Mouse (Mus musculus) MEL (cell line): ENCODE measurements around the gene Corin. TPM values are rescaled to one million over a fixed set of nuclear protein-coding genes. Genes with fewer than 3 reads are reported as not detected.

Source experiments
- DNase-seq: peaks from one replicate; pipeline ENCODE4 v3.0.0; 2011; ENCODE audit warnings: low read depth, low spot score
- H3K27ac ChIP-seq: 2 replicates; pipeline ENCODE4 v1.5.1; 2012; ENCODE audit warnings: low read depth, mild to moderate bottlenecking, control low read depth, low read length, moderate library complexity; ENCODE audit not compliant: control insufficient read depth
- H3K27me3 ChIP-seq, 2 experiments: fragments of 150-350 bp in 1 of 2; sonication (generic) in 1 of 2; 2 replicates each; pipeline ENCODE4 v1.6.1; 2012; ENCODE audit warnings: low read length in 2 of 2, mild to moderate bottlenecking in 2 of 2, improper control_type of control experiment in 1 of 2, moderate library complexity in 1 of 2; ENCODE audit not compliant: insufficient read depth in 2 of 2, control insufficient read depth in 1 of 2
- H3K36me3 ChIP-seq, 2 experiments: 2 replicates each; pipeline ENCODE4 v1.6.1; 2012 to 2014; ENCODE audit warnings: low read length in 2 of 2, improper control_type of control experiment in 1 of 2, inconsistent platforms in 1 of 2, mild to moderate bottlenecking in 1 of 2; ENCODE audit not compliant: insufficient read depth in 2 of 2, control insufficient read depth in 1 of 2
- H3K4me1 ChIP-seq, 2 experiments: fragments of 150-350 bp in 1 of 2; sonication (generic) in 1 of 2; 2 replicates each; pipeline ENCODE4 v1.6.1; 2012; ENCODE audit warnings: low read length in 2 of 2, improper control_type of control experiment in 1 of 2, mild to moderate bottlenecking in 1 of 2; ENCODE audit not compliant: insufficient read depth in 2 of 2, control insufficient read depth in 1 of 2
- H3K4me3 ChIP-seq, 2 experiments: fragments of 150-350 bp in 1 of 2; sonication (generic) in 1 of 2; 2 replicates each; pipeline ENCODE4 v1.5.1; 2012; ENCODE audit warnings: low read depth in 2 of 2, low read length in 2 of 2, mild to moderate bottlenecking in 2 of 2, moderate library complexity in 2 of 2, control low read depth in 1 of 2, improper control_type of control experiment in 1 of 2; ENCODE audit not compliant: control insufficient read depth in 1 of 2, insufficient read depth in 1 of 2
- H3K79me2 ChIP-seq: 2 replicates; pipeline ENCODE4 v1.6.1; 2012; ENCODE audit warnings: mild to moderate bottlenecking, low read length, moderate library complexity; ENCODE audit not compliant: control insufficient read depth, poor library complexity, insufficient read depth
- H3K9ac ChIP-seq: 2 replicates; pipeline ENCODE4 v1.6.1; 2012; ENCODE audit warnings: low read depth, mild to moderate bottlenecking, control low read depth, low read length, moderate library complexity; ENCODE audit not compliant: control insufficient read depth, poor library complexity, severe bottlenecking
- H3K9me3 ChIP-seq: fragments of 150-350 bp; sonication (generic); replicated peaks from 2 replicates; pipeline ENCODE4 v1.6.1; 2012; ENCODE audit warnings: mild to moderate bottlenecking, low read length, improper control_type of control experiment, moderate library complexity; ENCODE audit not compliant: insufficient read depth
- CHD1 ChIP-seq: IDR thresholded peaks from 2 replicates; pipeline ENCODE4 v1.6.1; 2012; ENCODE audit warnings: low read depth, mild to moderate bottlenecking, inconsistent platforms, low read length, improper control_type of control experiment
- CHD2 ChIP-seq: IDR thresholded peaks from 2 replicates; pipeline ENCODE4 v1.6.1; 2011; ENCODE audit warnings: low read length, improper control_type of control experiment
- CTCF ChIP-seq, 3 experiments: IDR thresholded peaks in 2 of 3; conservative IDR thresholded peaks in 1 of 3; 2 replicates each; pipeline ENCODE4 v1.5.1; 2011 to 2012; ENCODE audit warnings: low read length in 3 of 3, low read depth in 2 of 3, mild to moderate bottlenecking in 2 of 3, improper control_type of control experiment in 1 of 3, inconsistent platforms in 1 of 3, mixed read lengths in 1 of 3, moderate library complexity in 1 of 3; ENCODE audit not compliant: control insufficient read depth in 1 of 3, insufficient read depth in 1 of 3, poor library complexity in 1 of 3, severe bottlenecking in 1 of 3
- E2F4 ChIP-seq: IDR thresholded peaks from 2 replicates; pipeline ENCODE4 v1.6.1; 2011; ENCODE audit warnings: low read depth, low read length, improper control_type of control experiment, borderline replicate concordance
- ELF1 ChIP-seq: IDR thresholded peaks from 2 replicates; pipeline ENCODE4 v1.6.1; 2014; ENCODE audit warnings: low read depth, mild to moderate bottlenecking, inconsistent platforms, low read length, improper control_type of control experiment, moderate library complexity
- EP300 ChIP-seq, 2 experiments: IDR thresholded peaks; 2 replicates each; pipeline ENCODE4 v1.6.1; 2011; ENCODE audit warnings: improper control_type of control experiment in 2 of 2, low read length in 2 of 2, low read depth in 1 of 2, mild to moderate bottlenecking in 1 of 2
- GABPA ChIP-seq: IDR thresholded peaks from 2 replicates; pipeline ENCODE4 v1.6.1; 2012; ENCODE audit warnings: low read depth, mild to moderate bottlenecking, inconsistent platforms, low read length, improper control_type of control experiment, moderate library complexity
- GATA1 ChIP-seq: IDR thresholded peaks from 2 replicates; pipeline ENCODE4 v1.6.1; 2011; ENCODE audit warnings: low read depth, low read length, improper control_type of control experiment
- MAFK ChIP-seq: IDR thresholded peaks from 2 replicates; pipeline ENCODE4 v1.6.1; 2011; ENCODE audit warnings: low read depth, mild to moderate bottlenecking, low read length, improper control_type of control experiment, borderline replicate concordance
- MAX ChIP-seq: IDR thresholded peaks from 2 replicates; pipeline ENCODE4 v1.6.1; 2011; ENCODE audit warnings: low read length, improper control_type of control experiment
- MEF2A ChIP-seq: IDR thresholded peaks from 2 replicates; pipeline ENCODE4 v1.6.1; 2014; ENCODE audit warnings: low read depth, mild to moderate bottlenecking, inconsistent platforms, low read length, improper control_type of control experiment; ENCODE audit not compliant: poor library complexity, insufficient replicate concordance, severe bottlenecking; ENCODE audit errors: extremely low read depth
- MXI1 ChIP-seq: IDR thresholded peaks from 2 replicates; pipeline ENCODE4 v1.6.1; 2011; ENCODE audit warnings: mild to moderate bottlenecking, low read depth, low read length, improper control_type of control experiment
- MYB ChIP-seq: IDR thresholded peaks from 2 replicates; pipeline ENCODE4 v1.6.1; 2011; ENCODE audit warnings: mild to moderate bottlenecking, low read depth, low read length, improper control_type of control experiment
- MYC ChIP-seq: IDR thresholded peaks from 2 replicates; pipeline ENCODE4 v1.6.1; 2011; ENCODE audit warnings: low read depth, mild to moderate bottlenecking, low read length, improper control_type of control experiment, moderate library complexity
- POLR2A ChIP-seq, 2 experiments: IDR thresholded peaks; 2 replicates each; pipeline ENCODE4 v1.6.1; 2011 to 2012; ENCODE audit warnings: low read length in 2 of 2, mild to moderate bottlenecking in 2 of 2, control low read depth in 1 of 2, improper control_type of control experiment in 1 of 2, low read depth in 1 of 2, moderate library complexity in 1 of 2; ENCODE audit not compliant: control insufficient read depth in 1 of 2, insufficient read depth in 1 of 2, poor library complexity in 1 of 2
- POLR2AphosphoS2 ChIP-seq: IDR thresholded peaks from 2 replicates; pipeline ENCODE4 v1.6.1; 2011; ENCODE audit warnings: low read length, improper control_type of control experiment
- POLR2AphosphoS5 ChIP-seq: IDR thresholded peaks from 2 replicates; pipeline ENCODE4 v1.6.1; 2012; ENCODE audit warnings: low read depth, borderline replicate concordance, mild to moderate bottlenecking, inconsistent platforms, low read length, moderate library complexity, mixed read lengths
- RCOR1 ChIP-seq: IDR thresholded peaks from 2 replicates; pipeline ENCODE4 v1.6.1; 2012; ENCODE audit warnings: low read depth, mild to moderate bottlenecking, inconsistent platforms, low read length, improper control_type of control experiment
- SIN3A ChIP-seq: IDR thresholded peaks from 2 replicates; pipeline ENCODE4 v1.6.1; 2012; ENCODE audit warnings: low read length, improper control_type of control experiment, inconsistent platforms
- TAL1 ChIP-seq: IDR thresholded peaks from 2 replicates; pipeline ENCODE4 v1.6.1; 2012; ENCODE audit warnings: mild to moderate bottlenecking, inconsistent platforms, low read length, moderate library complexity, mixed read lengths
- TCF12 ChIP-seq: IDR thresholded peaks from 2 replicates; pipeline ENCODE4 v1.6.1; 2014; ENCODE audit warnings: low read depth, mild to moderate bottlenecking, inconsistent platforms, low read length, improper control_type of control experiment, moderate library complexity
- UBTF ChIP-seq: IDR thresholded peaks from 2 replicates; pipeline ENCODE4 v1.6.1; 2012; ENCODE audit warnings: low read depth, mild to moderate bottlenecking, inconsistent platforms, low read length, improper control_type of control experiment, moderate library complexity, borderline replicate concordance; ENCODE audit not compliant: insufficient read depth
- USF1 ChIP-seq: IDR thresholded peaks from 2 replicates; pipeline ENCODE4 v1.6.1; 2014; ENCODE audit warnings: low read depth, mild to moderate bottlenecking, inconsistent platforms, low read length, improper control_type of control experiment, moderate library complexity
- USF2 ChIP-seq, 2 experiments: IDR thresholded peaks; 2 replicates each; pipeline ENCODE4 v1.6.1; 2011 to 2012; ENCODE audit warnings: improper control_type of control experiment in 2 of 2, low read length in 2 of 2, borderline replicate concordance in 1 of 2, inconsistent platforms in 1 of 2, low read depth in 1 of 2, mild to moderate bottlenecking in 1 of 2; ENCODE audit not compliant: insufficient read depth in 1 of 2
- ZC3H11A ChIP-seq: IDR thresholded peaks from 2 replicates; pipeline ENCODE4 v1.6.1; 2012; ENCODE audit warnings: low read depth, mild to moderate bottlenecking, inconsistent platforms, low read length, improper control_type of control experiment
- ZKSCAN1 ChIP-seq: IDR thresholded peaks from 2 replicates; pipeline ENCODE4 v1.6.1; 2012; ENCODE audit warnings: low read depth, mild to moderate bottlenecking, inconsistent platforms, low read length, improper control_type of control experiment, moderate library complexity
- ZMIZ1 ChIP-seq: IDR thresholded peaks from 2 replicates; pipeline ENCODE4 v1.6.1; 2012; ENCODE audit warnings: low read depth, mild to moderate bottlenecking, inconsistent platforms, low read length, improper control_type of control experiment, moderate library complexity
- ZNF384 ChIP-seq: IDR thresholded peaks from 2 replicates; pipeline ENCODE4 v1.6.1; 2012; ENCODE audit warnings: low read depth, mild to moderate bottlenecking, inconsistent platforms, low read length, improper control_type of control experiment
- polyA plus RNA-seq, 2 experiments: library from polyadenylated mRNA; stranded (reverse) in 1 of 2; unstranded in 1 of 2; fragments of >175 nt in 1 of 2; fragments of >200 nt in 1 of 2; gene quantifications; 2 replicates each; pipeline versions ENCODE4 v1.2.1 to v1.2.4; 2012; ENCODE audit warnings: low replicate concordance in 2 of 2, low read depth in 1 of 2; ENCODE audit not compliant: insufficient read length in 2 of 2, insufficient read depth in 1 of 2, missing spikeins in 1 of 2
- total RNA-seq: library from RNA; depleted of rRNA; stranded (reverse); fragments of 300-350 nt; gene quantifications from 2 replicates; pipeline ENCODE4 v1.2.3, GENCODE M21; 2012

Gene Corin
- total and polyA plus RNA-seq, 3 experiments, result not detected

GRCm38 (mm10) chr5:72259298-72259621 is 245.0 kb downstream of the Corin start:
- no peak overlapping the region for H3K4me3 ChIP-seq
- DNase-seq, result peak; percentile 40
- peaks cover 0 to 13% of the 10 kb centered on the region in 2 experiments; a peak in 2 of 4 replicates for H3K4me1 ChIP-seq
- no peaks in the 10 kb centered on the region for H3K9me3 ChIP-seq
- no peaks in the 10 kb centered on the region for H3K27me3 ChIP-seq
- no peak overlapping the region for H3K9ac ChIP-seq
- H3K27ac ChIP-seq, result no peak overlapping the region
- TF ChIP-seq POLR2A (IDR thresholded peaks at IDR 0.05; ENCODE audit: control insufficient read depth in 1 of 2, insufficient read depth in 1 of 2, low read depth in 1 of 2, low read length in 2 of 2, poor library complexity in 1 of 2) (no peak), MYC (no peak), ZMIZ1 (no peak), USF1 (peak; percentile 79), TCF12 (no peak), TAL1 (no peak), ZNF384 (no peak), GABPA (no peak), SIN3A (no peak; the same call in 1 of the 2 replicates), EP300 (IDR thresholded peaks at IDR 0.05; ENCODE audit: low read depth in 1 of 2, low read length in 2 of 2) (no peak), CHD1 (no peak), ZKSCAN1 (no peak), ELF1 (no peak), USF2 (IDR thresholded peaks at IDR 0.05; ENCODE audit: borderline replicate concordance in 1 of 2, insufficient read depth in 1 of 2, low read depth in 1 of 2, low read length in 2 of 2) (peak in 1 of 2 experiments; percentile 63; a peak in 1 of 4 replicates), MAX (no peak)
- H3K36me3 ChIP-seq, result 0 out of 4 replicates have a peak, but pooled peaks cover 0 to 4% of the 10 kb centered on the region in 2 experiments
- no peaks in the 10 kb centered on the region for H3K79me2 ChIP-seq

- Histone ChIP-seq H3K9ac (no peak overlapping the region), H3K79me2 (no peaks in the 10 kb centered on the region), H3K4me1 (peaks cover 0 to 13% of the 10 kb centered on the region in 2 experiments; a peak in 2 of 4 replicates), H3K27ac (no peak overlapping the region), H3K4me3 (no peak overlapping the region), H3K9me3 (no peaks in the 10 kb centered on the region), H3K36me3 (0 out of 4 replicates have a peak, but pooled peaks cover 0 to 4% of the 10 kb centered on the region in 2 experiments), H3K27me3 (no peaks in the 10 kb centered on the region)
- no peak for DNase-seq
- TF ChIP-seq POLR2AphosphoS5 (no peak), E2F4 (no peak), CHD2 (no peak), GABPA (no peak), GATA1 (no peak), CTCF (IDR thresholded peaks at IDR 0.05 in 2 of 3, conservative IDR thresholded peaks at IDR 0.05 in 1 of 3; ENCODE audit: control insufficient read depth in 1 of 3, insufficient read depth in 1 of 3, low read depth in 2 of 3, low read length in 3 of 3, poor library complexity in 1 of 3, severe bottlenecking in 1 of 3) (no peak), POLR2A (IDR thresholded peaks at IDR 0.05; ENCODE audit: control insufficient read depth in 1 of 2, insufficient read depth in 1 of 2, low read depth in 1 of 2, low read length in 2 of 2, poor library complexity in 1 of 2) (no peak), MAFK (no peak), UBTF (no peak), MYB (no peak), USF2 (IDR thresholded peaks at IDR 0.05; ENCODE audit: borderline replicate concordance in 1 of 2, insufficient read depth in 1 of 2, low read depth in 1 of 2, low read length in 2 of 2) (no peak), RCOR1 (no peak), POLR2AphosphoS2 (no peak), MAX (no peak), ZC3H11A (no peak), MYC (no peak), MEF2A (no peak), MXI1 (no peak)
Measured at GRCm38 (mm10) chr5:72258409-72259297, 245.6 kb downstream of the Corin start.
